Comparison of ENCODE assay signal across 8 mouse cellular contexts in genomic region chr6:17105714-17106113, GRCm38 (mm10). TPM values are rescaled to one million over a fixed set of nuclear protein-coding genes. Genes with fewer than 3 reads are reported as not detected.
DNase-seq lines count a peak whose midpoint lies in the region; ATAC-seq and TF ChIP-seq lines count a peak whose summit lies in the region.

No protein-coding gene starts in this region.

- H3K9ac ChIP-seq in kidney, postnatal 0 days (ENCODE audit: low read depth, low read length) = no peak overlapping the region

- peak; percentile 94 for TF ChIP-seq CTCF in kidney, postnatal 0 days (IDR thresholded peaks at IDR 0.05; ENCODE audit: low read depth)

- H3K4me2 ChIP-seq in kidney, postnatal 0 days (ENCODE audit: low read length) = no peak overlapping the region

- no peak overlapping the region for H3K27ac ChIP-seq in kidney, postnatal 0 days

- H3K4me1 ChIP-seq in kidney, postnatal 0 days (replicated peaks; ENCODE audit: insufficient read depth, low read length) = no peaks in the 10 kb centered on the region

- H3K36me3 ChIP-seq in kidney, postnatal 0 days (ENCODE audit: insufficient read depth, low read length) = 0 out of 2 replicates have a peak, but pooled peaks cover 3% of the 10 kb centered on the region

- H3K9me3 ChIP-seq in kidney, postnatal 0 days (replicated peaks; ENCODE audit: low read length) = no peaks in the 10 kb centered on the region

- DNase-seq in cerebellum, adult 11 months = peak; percentile 6
- peak; percentile 40 for DNase-seq in urinary bladder, postnatal 14 days (ENCODE audit: low spot score)
- DNase-seq in urinary bladder, adult 2 months (ENCODE audit: low spot score) = no peak
- DNase-seq in embryo, embryonic 11 days = peak; percentile 69
- DNase-seq in kidney, postnatal 0 days (ENCODE audit: low spot score) = peak; percentile 84
- peak; percentile 22 to 54 for DNase-seq in lung, adult 18-20 months
- peak; percentile 44 for DNase-seq in right cerebral cortex, postnatal 25 days

- no peaks in the 10 kb centered on the region for H3K27me3 ChIP-seq in kidney, postnatal 0 days (ENCODE audit: insufficient read depth, low read length)

- no peak overlapping the region for H3K4me3 ChIP-seq in kidney, postnatal 0 days (replicated peaks; ENCODE audit: low read depth, low read length)

- no peak for ATAC-seq in cerebellum, adult (ENCODE audit: insufficient number of reproducible peaks, low FRiP score, low TSS enrichment)
- ATAC-seq in kidney, postnatal 0 days (replicated peaks; ENCODE audit: low FRiP score, low read depth) = no peak

RNA-seq across cellular contexts. Expression of gene Tes, which starts 40.8 kb away (rescaled TPM):
- 104 and 117 TPM in 2 replicates for polyA plus RNA-seq in urinary bladder, adult 2 months (2012; rRNA removed)
- polyA plus RNA-seq in kidney, postnatal 0 days (2015; fragmentation: Nextera tagmentation; extraction: Ambion mirVana) = 70.8 and 75.1 TPM in 2 replicates
